Mouse (Mus musculus): Measurements from ENCODE around the gene Igf1.

GRCm38 (mm10) chr10:87865712-87866111 lies 7.6 kb downstream of the Igf1 start:
- TF ChIP-seq POLR2A (IDR thresholded peaks at IDR 0.05; ENCODE audit: low read depth, low read length) (no peak), CTCF (IDR thresholded peaks at IDR 0.05; ENCODE audit: borderline replicate concordance, insufficient read depth, low read length) (no peak)

Data from embryonic fibroblast, embryonic 13.5 days (primary cell).